Mouse (Mus musculus) brain, embryonic 18.5 days (tissue): ENCODE data around the gene Spata16.
"Not testable (repeated sequence)": the region's sequence is repeated elsewhere in the genome, so short reads cannot be mapped to it uniquely, and the experiment has no call there.

Source experiments
- DNase-seq: peaks from one replicate; pipeline ENCODE4 v3.0.0-alpha.2; 2012; ENCODE audit warnings: low read depth, low spot score

Spata16 gene

DNA sequence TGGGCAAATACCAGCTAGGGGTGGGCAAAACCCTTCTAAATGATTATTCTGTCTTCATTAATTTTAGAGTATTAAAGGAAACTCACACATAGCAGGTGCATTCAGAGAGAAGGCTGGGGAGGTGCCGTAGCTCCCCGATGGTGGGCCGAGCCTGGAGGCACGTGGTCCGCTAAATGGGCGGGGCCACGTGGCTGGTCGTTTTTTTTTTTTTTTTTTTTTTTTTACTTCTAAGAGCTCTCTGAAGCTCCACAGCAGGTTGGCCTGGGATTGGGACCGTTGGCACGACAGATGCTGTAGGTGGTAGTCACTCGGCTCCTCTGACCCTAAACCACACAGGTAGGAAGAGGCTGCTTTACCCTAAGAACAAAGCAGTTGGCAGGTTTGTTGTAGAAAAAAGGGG, at the start of gene Spata16:
TSS of gene Spata16 (plus strand) at position 219 of the 400 bp plus-strand sequence.
- DNase-seq: no peak

DNA sequence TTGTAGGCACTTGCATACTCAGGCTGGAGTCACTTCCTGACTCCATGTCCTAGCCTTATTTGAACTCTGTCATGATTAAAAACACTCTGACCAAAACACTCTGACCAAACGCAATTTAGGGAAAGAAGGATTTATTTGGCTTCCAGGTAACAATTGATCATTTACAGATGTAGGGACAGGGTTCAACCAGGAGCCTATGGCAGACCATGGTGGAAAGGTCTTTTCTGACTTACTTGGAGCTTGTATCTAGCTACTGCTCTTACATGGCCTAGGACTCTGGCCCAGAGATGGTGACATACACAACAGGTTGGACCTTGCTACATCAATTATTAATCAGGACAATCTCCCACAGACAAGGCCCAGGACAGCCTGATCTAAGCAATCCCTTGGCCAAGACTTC, 32.6 kb upstream of the Spata16 start:
- no peak for DNase-seq

DNA sequence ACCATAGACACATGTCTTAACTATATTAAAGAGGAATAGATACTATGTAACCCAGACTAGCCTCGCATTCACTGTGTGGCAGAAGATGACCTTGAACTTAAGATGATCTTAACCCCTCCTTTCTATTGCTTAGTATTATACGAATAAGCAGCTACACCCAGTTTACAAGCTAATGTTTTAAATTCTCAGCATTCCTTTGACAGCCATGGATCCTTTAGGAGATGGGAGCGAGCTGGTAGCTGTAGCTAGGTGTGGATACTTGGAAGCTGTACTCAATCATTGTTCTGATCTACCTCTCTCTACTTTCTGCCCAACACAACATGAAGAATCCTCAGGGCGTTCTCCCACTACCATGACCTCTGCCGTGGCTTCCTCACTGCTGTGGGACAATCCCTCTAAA, 28.9 kb upstream of the Spata16 start:
- DNase-seq: no peak

DNA sequence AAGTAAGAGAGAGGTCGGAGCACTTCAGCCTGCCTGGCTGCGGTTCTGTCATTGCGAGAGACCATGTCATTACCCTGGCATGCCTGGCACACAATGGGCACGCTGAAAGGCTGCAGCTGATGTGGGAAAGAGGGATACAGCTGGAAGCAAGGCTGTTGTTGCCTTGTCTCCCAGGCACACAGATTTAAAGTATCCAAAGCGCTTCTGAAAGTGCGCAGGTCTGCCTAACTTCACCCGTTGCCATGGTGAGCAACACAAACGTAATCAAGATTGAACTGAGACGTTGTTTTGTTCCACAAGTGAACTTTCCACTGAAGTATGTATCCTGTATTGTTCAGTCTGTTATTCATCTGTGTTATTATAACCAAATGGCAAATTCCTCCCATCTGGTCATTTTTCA, 1.8 kb downstream of the Spata16 start:
- no peak for DNase-seq

DNA sequence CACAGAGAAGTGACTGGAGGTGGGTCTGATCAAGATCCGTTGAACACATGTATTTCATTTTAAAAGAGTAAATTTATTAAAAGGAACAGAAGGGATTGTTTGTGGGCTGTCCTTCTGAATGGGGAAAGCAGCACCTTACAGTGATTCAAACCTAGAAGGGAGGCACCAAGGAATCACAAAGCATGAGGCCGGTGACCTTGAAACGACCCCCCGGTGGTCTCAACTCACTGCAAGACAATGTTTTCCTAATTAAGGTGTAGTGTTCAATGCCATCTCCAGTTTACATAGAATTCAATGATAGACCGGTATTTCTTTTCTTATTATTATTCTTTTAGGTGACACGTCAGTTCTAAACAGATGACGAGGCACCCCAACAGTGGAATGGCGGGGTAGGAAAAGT, 2.4 kb downstream of the Spata16 start:
- DNase-seq: no peak

DNA sequence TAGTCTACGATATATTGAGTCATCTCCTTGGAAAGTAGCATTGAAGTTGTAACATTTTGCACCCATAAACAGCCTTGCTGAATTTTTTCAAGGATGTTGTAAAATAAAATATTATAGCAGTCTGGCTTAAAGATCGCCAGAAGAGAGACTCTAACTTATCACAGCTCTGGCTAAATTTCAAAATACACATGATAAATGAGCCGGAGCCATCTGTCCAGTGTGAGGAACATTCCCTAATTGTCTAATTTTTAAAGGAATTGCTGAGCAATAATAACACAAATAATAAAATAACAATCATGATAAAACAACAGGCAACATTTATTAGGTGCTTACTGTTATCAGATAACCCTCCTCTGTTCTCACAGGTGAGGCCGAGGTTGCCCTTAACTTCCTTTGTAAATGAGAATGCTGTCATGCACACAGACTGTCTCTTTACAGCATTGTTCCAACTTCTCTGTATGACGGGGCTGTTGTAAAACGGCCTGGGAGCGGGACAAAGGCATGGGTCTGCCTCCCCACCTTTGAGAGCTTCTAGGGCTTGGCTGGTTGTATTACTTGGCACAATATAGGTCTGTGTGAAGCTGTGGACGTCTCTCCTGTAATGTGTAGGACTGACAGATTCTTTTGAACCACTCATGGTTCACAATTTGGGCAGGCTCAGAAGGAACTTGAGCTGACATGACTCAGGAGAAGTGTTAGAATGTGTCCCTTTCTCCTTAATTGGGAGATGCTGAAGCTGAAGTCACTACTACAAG, 3.1 kb downstream of the Spata16 start:
- no peak for DNase-seq

DNA sequence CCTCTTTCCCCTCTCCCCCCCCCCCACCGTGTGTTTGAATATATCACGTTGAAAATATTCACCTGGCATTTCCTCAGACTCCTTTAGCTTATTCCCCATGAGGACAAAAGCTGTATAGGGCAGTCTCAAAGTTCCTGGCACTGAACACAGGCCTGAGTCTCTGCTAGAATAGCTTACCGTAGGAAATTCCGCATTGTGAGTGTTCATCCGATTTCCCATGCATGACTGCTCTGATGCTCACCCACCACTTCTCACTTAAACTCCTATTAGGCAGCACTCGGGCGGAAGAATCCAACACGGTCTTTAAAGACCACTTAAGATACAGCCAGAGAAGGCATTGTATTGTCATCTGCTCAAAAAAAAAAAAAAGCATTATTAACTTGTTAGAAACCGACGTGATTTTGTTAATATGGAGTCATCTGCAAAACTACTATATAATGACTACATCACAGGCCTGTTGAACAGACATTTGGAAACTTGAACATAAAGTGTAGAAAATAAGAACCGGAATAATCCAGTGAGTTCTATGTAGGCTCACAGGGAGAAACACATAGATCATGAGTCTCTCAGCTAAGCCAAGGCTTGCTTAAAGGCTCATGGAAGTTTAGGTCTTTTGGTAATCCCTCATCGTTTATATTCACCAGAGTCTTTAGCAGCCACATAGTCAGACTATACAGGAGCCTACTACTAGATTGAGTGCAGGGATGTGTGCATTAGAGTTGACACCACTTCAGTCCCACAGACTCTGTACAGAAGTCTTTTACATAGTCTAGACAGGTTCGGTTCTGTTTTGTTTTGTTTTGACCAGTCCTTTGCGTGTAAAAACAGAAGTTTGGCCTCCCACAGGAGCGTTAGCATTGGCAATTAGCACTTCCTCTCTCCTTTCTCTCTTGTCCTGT, 4.2 kb downstream of the Spata16 start:
- DNase-seq: no peak

DNA sequence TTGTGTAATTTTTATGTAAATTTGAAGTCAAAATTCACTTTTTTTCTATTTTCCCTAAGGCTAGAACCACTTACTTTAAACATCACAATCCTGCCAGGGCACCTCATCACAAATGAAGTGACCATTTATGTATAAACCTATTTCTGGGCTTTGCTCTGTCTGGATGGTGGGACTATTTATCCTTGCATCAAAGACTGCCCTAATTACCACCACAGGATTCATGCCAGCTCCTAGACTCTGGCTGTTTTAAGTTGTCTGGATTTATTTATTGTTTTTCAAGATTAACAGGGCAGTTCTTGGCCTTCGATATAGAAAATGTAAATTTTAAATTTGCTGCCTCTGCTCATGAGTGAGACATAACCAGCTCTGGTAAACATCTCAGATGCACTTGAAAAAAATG, 6.7 kb downstream of the Spata16 start:
- no peak for DNase-seq

DNA sequence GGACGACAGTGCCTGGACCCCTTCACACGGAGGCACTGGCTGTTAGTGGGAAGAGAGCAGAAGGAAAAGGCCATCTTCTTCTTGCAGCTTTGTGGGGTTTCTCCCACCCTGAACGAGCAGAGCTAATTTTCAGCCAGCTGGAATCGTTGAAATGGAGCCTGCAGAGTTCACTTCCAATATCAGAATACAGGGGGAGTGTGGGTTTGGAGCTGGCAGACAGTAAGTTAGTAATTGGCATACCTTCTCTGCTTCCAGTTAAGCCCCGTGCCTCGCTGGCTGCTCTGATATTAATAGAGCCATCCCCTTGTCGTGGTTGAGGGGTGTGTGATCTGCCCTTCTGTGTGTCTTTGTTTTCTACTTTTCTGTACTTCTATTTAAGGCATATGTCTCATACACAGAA, 9.4 kb downstream of the Spata16 start:
- DNase-seq: no peak

DNA sequence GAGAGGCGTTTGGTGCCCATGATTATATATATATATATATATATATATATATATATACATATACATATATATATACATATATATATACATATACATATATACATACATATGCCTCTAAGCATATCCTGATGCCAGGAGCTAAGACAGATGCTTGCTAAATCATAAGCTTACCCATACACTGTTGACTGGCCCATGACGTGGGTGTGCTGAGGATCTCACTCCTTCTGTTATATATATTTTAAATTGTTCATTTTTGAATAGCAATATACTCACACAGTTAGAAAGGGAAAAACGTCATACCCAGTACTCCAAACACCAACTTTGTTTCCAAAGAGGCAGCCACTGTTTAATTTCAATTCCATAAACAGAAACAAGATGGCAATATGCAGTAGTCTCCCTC, 48.4 kb downstream of the Spata16 start:
- DNase-seq: no peak

DNA sequence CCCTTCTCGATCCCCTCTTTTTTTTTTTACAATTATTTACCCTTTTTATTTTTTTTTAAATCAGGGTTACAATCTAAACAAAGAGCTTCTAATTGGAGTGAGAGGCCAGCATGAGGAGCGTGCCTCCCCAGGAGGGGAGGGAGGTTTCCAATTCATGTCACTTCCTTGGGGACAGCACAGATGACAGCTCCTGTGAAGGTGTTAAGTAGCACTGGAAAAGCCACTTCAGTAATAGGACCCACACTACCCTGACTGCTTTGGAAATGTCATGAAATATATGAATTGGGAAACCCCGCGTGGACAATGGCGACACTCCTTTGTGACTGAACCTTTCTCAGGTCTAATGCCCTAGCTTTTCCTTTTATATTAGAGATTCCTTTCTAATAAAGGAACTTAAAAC, 72.1 kb downstream of the Spata16 start:
- not testable (repeated sequence) for DNase-seq

DNA sequence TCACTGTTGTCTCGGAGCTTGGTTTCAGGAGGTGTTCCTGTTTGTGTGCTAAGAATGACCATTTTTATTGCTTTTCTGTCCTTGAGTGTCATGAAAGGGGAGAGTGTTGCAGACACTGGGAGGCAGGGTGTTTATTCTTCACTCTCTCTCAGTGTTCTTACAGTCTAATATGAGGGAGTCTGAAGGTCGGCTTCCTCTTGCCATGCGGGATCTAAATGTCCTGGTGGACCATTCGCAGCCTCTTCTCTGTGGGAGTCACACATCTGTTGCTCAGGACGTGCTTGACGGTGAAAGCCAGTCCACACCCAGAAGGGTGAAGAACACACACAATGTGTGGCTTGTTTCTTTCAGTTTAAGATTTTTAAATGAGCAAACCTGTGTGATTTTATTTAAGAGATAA, 90.1 kb downstream of the Spata16 start:
- DNase-seq: no peak

DNA sequence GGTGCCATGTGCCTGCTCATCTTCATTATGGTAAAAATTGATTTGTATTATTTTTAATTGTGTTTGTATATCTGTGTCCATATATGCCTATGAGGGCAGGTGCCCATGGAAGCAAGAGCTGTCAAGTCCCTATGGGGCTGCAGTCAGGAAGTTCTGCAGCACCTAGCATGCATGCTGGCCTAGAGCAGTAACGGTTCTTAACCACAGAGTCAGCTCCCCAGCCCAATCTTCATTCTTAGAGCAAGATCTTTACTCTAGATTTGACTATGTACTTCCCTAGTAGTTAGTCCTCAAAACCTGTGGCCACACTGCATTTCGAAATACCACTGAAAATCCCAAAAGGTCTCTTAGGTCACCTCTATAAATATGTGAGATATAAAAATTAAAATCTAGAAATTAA, 113.1 kb downstream of the Spata16 start:
- DNase-seq: no peak

DNA sequence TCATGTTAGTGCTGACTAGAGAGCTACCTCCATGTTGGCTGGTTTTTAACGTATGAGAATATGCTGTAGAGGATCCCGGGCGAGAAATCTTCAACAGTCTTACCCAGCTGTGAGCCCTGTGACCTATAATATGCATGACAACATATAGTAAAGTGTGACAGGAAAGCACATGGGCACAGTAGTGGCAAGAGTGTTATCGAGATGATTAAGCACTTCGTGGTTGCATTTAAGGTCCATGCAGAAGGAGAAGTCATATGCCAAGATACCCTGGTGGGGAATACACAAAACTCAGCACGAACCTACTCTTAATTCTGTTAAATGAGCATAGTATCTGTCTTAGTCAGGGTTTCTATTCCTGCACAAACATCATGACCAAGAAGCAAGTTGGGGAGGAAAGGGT, 115.0 kb downstream of the Spata16 start:
- no peak for DNase-seq

DNA sequence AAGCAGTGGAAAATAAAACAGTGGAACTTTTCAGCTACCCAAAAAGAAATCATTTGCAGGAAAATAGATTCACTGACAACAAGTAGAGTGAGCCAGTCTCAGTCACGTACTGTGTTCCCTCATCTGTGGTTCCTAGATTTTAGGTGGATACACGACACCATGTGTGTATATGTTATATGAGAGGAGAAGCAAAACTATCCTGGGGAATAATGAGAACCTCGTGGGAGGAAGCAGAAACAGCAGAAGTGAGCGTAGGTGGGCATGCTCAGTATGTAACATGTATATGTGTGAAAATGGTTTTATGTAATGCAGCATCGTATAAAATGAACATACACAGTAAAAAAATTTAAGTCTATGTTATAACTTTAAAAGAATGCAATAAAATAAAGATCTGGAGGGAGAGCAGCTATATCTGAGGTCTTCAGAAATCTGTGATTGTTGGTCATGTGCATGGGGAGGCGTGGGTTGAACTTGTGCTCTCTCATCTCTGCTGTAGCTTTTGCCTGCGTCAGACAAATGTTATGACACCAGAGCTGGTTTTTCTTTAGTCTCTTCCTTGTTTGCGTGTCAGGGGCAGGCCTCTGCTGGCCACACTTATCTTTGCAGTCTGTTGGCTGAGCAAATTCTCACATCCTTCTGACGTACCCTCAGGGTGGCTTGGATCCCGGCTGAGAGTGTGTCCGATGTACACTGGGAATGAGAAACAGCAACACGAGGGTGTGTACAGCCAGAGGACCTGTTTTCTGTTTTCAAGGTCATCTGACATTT, 156.1 kb downstream of the Spata16 start:
- no peak for DNase-seq

DNA sequence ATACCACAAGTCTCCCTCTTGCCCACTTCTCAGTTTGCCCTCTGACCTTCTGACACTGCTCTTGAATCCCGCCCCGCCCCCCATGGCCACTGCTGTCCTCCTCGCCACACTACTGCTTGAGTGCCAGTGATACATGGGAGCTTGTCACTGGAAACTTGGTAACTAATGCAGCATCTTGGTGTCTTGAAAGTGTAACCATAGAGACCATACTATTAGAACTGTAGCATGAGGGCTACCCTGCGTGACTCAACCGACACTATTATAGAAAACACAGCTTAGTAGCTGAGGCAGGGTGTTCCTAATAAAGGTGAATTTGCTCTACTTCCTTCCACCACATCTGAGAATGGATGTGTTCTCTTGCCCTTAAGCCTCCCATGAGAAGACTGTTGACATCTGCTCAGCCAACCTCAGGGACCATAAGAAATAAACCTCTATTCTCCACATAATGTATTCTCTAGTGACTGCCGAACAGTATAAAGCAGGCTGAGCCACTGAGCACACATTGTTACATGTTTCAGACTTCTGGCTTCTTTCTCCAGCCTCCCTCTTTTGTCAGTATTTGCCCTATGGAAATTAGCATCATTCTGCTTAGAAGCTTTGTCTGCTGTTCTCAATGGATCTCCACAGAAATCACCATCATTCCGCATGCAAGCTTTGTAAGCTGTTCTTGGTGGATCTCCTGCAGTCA, 158.6 kb downstream of the Spata16 start:
- no peak for DNase-seq

DNA sequence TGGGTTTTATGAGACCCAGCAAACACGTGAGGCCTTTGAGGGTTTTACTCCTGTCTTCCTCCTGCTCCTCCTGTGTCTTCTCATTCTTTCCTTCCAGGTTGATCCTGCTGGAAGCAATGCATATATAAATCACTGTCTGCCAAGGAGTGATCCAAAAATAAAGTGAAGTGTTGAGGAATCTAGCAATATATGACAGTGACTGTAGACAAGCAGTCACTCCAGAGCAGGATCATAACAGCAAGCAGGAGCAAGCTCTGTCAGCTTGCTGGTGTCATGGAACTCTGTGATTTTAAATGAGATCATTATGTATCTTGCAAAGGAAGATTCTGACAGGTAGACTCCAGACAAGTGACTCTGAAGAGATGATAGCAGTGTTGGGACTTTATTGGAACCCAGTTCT, 159.5 kb downstream of the Spata16 start:
- DNase-seq: no peak

DNA sequence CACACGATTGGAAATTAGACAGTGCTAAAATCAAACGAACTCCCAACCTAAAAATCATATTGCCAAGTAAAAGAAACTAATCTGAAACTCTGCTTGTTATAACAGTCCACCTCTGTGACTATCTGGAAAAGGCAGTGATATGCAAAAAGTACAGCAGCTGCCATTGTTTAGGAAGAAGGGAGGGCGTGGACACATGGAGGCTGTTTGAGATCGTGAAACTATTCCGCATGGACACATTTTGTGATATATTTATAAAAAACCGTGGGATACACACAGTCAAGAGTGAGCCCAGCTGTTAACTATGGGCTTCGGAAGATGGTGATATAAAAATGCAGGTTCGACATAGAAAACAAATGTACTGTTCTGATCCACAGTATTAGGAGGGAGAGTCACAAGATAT, 176.9 kb downstream of the Spata16 start:
- no peak for DNase-seq

DNA sequence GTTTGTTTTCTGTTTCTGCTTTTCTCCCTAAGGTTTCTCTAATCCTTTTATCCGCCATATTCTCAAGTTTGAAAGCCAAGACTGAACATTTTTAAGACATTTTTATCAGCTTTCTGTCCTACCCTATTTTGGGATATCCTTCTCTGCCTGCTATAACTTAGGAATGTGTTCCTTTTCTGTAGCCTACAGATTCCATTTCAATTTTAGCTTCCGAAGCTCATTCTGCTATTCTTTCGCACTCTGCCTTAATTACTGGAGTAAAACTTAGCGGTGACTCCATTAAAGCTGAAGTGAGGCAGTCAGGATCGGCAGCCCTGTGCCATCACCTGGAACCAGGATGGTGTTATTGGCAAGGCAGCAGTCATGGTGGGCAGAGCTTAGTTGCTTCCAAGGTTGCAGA, 178.3 kb downstream of the Spata16 start:
- DNase-seq: no peak

DNA sequence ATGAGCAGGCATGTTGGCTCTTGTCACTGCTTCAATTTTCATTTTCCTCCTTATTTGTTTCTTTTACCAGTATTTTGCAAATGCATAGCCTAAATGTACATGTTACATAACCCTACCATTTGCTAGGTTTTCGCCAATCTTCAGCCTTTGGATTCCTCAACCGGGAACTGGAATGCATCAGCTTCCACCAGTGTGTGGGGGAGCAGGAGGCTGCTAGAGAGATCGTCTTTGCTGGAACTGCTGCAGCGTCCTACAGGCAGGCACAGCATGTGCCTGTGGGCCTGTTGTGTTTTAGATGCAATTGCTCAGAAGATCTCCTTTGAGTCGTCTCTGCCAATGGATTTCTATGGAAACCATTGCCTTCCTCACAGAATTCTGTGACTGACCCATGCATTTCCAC, 182.0 kb downstream of the Spata16 start:
- no peak for DNase-seq

DNA sequence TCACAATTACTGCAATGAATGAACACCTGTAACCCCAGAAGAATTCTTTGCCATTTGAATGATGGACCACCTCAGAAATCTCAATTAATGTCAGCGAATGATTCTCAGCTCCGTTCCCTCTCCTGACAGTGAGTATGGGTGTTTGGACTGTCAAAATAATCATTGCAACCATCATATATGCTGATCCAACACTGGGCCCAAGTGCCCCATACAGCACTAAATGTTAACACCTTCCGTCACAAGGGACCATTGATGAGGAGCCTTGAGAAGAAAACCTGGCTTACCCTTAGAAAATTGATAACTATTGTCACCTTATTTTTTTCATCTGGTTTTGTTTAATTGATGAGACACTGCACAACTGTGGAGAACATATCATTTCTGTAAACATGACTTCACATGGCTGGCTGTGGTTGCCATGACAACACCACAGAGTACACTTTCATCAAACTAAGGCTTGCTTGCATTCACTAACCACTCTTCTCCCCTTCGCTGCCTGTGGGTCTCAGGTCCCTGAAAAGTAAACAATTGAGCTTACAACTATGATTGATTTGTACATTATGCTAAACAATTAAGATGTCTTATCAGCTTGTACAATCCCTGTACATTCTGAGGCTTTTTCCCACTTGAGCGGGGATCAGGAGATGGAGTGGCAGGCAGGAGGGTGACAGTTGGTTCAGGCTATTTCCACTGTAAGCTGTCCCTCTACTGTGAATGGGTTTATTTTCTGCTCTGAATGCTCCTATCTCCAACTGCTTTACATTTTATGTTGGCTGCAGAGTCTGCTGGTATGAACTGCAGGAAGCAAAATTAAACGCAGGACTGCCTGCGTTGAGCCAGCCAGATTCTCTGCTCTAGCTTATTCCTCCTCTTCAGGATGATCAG, 189.8 kb downstream of the Spata16 start:
- no peak for DNase-seq
